Mouse (Mus musculus): ENCODE data around the gene Klhl22. TPM values are rescaled to one million over a fixed set of nuclear protein-coding genes. Genes with fewer than 3 reads are reported as not detected.

The Klhl22 gene
- total RNA-seq, 2 experiments from 2014 or later, result 26.9 to 27.6 TPM

DNA sequence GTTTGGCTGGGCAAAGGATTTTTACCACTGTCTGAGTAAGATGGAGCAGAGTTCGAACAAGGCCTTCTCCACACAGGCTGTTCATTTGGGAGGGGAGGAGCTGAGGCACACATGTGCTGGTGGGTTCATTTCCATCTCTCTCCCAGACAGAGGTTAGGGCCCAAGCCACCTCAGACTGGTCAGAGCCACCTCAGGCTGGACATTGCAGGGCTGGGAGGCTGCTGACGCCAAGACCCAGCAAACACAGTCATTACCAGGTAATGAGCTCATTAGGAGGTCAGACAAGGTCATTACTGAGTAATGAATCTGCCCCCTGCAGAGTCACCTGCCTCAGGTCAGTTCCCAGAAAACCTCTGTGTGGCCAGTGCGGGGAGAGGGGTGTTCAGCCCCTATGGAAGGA lies 69.4 kb downstream of the Klhl22 start:
- no peak for DNase-seq
- intact Hi-C loops (cut with DNase I), result no loop called here

DNA sequence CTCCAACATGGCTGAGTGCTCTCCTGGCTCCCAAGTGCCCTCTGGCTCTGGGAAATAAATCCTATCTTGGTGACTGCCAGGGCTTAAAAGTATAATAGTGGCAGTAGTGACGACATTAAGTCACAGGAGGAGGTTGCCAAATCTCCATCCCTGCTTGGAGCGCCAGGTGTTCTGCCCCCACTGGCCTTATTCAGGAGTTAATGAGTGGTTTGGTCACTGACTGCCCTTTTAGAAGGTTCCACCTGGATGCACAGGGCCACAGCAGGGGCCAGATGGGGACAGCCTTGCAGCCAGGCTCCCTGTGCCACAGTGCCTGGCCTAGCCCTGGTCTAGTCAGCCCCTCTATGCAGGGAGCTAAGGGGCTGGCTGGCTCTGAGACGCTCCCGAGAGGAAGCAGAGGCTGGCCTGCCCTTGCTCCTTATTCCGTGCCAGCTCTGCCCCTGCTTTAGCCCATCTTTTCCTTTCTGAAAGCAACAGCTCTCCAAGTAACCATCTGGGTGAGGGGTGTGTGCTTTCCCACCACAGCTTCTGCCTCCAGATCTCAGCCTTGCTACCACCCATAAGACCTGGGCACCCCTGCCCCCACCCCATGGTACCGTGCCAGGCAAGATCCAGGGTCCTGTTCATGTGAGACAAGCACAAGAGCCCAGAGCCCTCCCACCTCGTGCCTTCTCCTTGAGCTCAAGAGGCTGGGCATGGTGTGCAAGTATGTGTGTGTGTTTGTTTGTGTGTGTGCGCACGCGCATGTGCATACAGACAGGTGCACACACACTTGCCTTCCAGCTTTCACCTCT lies 71.2 kb downstream of the Klhl22 start:
- no peak for DNase-seq
- intact Hi-C loops (cut with DNase I), result no loop called here

DNA sequence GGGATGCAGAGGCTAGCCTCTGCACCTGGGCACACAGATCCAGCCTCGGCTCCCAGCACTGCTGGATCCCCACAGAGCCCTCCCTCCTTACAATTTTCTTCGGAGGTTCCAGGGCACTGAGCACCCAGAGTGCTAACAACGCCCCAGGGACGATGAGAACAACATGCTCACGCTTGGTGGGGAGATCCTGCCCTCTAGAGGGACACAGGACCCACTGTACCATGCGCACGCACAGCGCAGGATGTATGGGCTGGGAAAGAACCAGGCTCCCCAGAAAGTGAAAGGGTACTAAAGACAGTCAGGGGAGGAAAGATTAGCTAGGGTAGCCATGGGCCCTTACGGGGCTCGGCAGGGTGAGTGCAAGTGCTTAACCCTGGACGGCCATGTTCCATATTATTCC lies 72.4 kb downstream of the Klhl22 start:
- intact Hi-C loops (cut with DNase I), result no loop called here
- no peak for DNase-seq

DNA sequence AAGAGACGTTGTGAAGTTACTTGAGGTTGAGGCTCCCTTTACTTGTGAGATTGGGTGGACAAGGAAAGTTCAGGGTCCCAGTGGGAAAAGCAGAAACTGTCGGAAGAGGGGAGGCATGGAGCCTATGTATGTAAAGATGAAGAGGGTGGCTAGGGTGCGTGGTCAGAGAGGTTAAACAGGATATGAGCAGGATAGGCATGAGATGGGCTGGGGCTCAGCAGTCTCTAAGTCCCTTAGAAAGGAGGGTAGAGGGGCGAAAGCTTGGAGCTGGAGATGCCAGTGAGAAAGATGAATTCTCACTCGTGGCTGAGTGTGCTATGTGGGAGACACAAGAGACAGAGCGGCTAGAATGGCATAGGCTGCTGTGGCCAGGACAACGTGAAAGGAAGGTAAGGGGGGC lies 73.4 kb downstream of the Klhl22 start, which contains the start of gene B830017H08Rik:
Gene B830017H08Rik (plus strand): TSS at position 301 of the 400 bp plus-strand sequence.
- intact Hi-C loops (cut with DNase I), result no loop called here
- no peak for DNase-seq

DNA sequence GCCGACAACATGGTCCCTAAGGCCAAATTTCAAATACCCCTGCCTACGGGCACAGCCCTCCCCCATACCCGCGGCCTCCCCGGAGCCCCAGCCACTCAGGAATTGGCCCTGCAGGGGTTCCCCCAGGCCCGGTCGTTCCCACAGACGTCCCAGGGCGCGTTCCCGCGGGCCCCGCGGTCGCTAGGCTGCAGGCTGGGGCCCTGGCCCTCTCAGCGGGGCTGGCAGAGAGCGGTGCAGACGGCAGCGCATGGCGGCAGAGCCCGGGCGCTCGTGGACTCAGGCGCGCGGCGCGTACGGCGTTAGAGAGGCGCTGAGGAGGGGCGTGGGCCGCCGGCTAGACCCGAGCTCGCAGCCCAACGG lies 73.9 kb downstream of the Klhl22 start:
- intact Hi-C loops (cut with DNase I), result no loop called here
- peak in 1 of 2 experiments; percentile 30 for DNase-seq

DNA sequence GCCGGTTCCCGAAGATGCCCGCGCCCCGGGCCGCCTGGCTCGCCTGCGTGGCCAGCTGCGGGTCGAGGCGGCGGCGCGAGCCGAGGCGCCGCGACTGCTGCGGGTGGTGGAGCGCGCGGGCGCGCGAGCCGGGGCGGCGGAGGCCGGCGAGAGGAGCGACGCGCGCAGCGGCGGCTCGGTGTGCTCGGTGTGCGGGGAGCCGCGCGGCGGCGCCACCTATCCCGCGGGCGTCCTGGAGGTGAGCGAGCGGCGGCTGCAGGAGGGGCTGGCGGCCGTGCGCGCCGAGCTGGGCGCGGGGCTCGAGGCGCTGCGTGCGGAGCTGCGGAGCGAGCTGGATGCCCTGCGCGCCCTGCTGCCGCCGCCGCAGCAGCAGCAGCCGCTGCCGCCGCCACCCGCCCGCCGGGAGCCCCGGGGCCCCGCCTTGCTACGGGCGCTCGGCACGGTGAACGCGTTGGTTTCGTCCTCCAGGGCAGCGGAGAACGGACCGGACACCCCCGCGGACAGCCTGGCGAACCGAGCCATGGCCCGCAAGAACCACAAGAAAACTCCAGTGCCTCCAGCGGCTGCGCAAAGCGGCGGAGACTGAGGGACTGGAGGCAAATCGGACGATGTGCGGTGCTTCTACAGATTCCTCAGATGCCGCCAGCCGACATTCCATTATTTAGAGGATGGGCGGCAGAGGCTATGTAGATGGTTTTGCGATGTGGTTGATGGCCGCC lies 74.4 kb downstream of the Klhl22 start:
- intact Hi-C loops (cut with DNase I), result no loop called here
- DNase-seq, result no peak

DNA sequence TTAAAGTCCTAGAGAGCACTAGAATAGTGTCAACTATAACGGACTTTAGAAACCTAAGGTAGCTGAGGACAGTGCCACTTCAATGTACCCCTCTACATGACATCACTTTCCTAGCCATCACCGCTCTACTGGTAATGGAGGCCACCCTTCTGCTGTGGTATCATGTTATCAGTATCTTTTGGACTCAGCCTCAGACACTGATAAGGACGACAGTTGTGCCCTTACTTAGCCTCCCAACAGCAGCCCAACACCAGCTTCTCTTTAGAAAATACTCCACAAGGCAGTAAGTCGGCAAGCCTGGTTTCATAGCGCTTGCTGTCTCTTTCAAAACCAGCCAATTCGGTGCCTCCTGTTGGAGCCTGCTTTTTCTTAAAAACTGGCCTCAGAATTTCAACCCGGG lies 75.1 kb downstream of the Klhl22 start:
- intact Hi-C loops (cut with DNase I), result no loop called here
- DNase-seq, result no peak

DNA sequence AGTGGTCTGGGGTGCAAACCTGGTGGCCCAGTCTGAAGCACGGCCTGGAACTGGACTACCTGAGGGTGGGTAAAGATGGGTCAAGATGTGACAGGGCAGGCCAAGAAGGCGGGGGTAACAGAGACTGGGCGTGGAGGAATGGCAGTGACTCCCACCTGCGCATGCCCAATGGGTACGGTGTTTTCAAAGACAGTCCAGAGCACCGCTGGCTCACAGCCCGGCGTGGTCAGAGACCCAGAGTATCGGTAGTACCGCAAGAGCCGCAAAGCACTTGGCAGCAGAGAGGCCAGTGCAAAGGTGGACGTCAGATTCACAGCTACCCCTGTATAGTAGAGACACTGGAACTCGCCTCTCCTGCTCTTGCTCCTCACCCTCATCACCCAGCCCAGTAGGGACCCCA lies 76.1 kb downstream of the Klhl22 start:
- intact Hi-C loops (cut with DNase I), result no loop called here
- DNase-seq, result no peak

DNA sequence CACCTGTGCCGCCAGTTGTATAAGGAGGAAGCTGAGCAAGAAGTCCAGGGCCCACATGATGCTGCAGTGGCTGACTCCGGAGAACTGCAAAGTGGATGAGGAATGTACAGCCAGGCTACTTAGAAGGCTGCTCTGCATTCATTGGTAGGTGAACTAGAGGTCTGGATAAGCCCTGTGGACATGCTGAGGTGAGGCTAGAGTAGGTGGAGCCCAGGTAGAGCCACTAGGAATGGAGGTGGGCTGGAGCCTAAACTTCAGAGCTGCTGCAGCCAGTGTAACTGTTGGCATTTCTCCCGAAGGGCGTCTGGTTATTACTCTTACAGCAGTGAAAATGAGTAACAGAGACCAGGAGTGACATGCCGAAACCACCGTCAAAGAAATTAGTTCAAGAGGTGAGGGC lies 78.6 kb downstream of the Klhl22 start, which contains the start of gene Car15:
Gene Car15 (minus strand): TSS at position 314 of the 400 bp plus-strand sequence.
- DNase-seq, result no peak
- intact Hi-C loops (cut with DNase I), result no loop called here

DNA sequence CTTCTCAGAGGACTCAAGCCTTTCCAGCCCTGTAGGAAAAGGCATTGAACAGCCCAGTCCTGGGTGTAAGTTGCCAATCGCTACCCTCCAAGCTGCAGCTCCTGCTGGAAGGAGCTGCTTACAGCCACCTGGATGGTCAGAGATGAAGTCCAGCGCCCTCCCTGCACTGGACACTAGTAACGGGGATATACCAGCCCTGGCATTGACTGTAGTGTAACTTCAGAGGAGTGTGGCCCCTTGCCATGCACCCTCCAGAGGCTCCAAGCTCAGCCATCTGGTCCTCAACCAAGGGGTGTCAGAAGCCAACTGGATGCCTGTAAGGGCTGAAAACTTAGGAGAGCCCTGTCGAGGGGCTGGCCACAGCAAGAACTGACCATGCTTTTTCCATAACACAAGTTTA lies 80.6 kb downstream of the Klhl22 start:
- intact Hi-C loops (cut with DNase I), result no loop called here
- DNase-seq, result no peak

DNA sequence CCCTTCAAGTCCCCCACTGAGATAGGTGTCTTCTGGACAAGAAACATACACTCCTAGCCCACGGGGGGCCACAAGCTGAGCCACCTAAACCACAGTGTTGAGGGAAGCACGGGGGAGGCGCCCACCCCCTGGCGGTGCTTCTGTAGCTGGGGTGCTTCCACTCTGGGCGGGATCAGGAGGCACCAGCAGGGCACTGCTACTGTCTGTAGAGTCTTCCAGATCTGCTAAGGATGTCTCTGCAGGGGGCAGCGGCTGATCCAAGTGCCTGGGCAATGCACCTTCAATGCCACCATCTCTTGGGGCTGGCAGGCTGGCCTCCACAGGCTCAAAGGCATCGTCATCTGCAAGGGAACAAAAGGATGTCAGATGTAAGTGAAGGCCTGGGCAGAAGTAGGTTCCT lies 83.0 kb downstream of the Klhl22 start:
- DNase-seq, result no peak
- intact Hi-C loops (cut with DNase I), result no loop called here

Other genes with a start within 250 kb of the Klhl22 start
- 10 to 100 TPM; 17.8 to 20.0 TPM for gene Thap7, start 228.5 kb upstream of the Klhl22 start, total RNA-seq (2021)
- under 1 TPM in 1 of 2 experiments, not detected in 1; 0.30 TPM for gene Lrrc74b, start 198.4 kb upstream of the Klhl22 start, total RNA-seq (2021)
- gene P2rx6, start 197.7 kb upstream of the Klhl22 start, total RNA-seq (2021), result under 1 TPM; 0.45 to 0.69 TPM
- gene Slc7a4, start 176.4 kb upstream of the Klhl22 start, total RNA-seq (2021), result 1 to 10 TPM; 2.4 to 3.9 TPM
- gene Smpd4, start 140.3 kb upstream of the Klhl22 start, total RNA-seq (2021), result 10 to 100 TPM; 29.8 to 31.9 TPM
- gene Ccdc74a, start 113.1 kb upstream of the Klhl22 start, total RNA-seq (2021), result 1 to 10 TPM in 1 of 2 experiments, under 1 TPM in 1; 0.74 to 1.0 TPM
- 10 to 100 TPM; 34.7 to 39.1 TPM for gene Med15, start 26.7 kb upstream of the Klhl22 start, total RNA-seq (2021)
- gene Scarf2, start 37.7 kb downstream of the Klhl22 start, total RNA-seq (2021), result 10 to 100 TPM; 15.1 to 16.0 TPM
- under 1 TPM in 1 of 2 experiments, not detected in 1; 0.22 TPM for gene B830017H08Rik, start 73.5 kb downstream of the Klhl22 start, total RNA-seq (2021)
- gene Car15, start 78.7 kb downstream of the Klhl22 start, total RNA-seq (2021), result 1 to 10 TPM; 1.4 TPM
- gene Gm20518, start 132.1 kb downstream of the Klhl22 start, total RNA-seq (2021), result under 1 TPM; 0.17 to 0.19 TPM
- gene Tssk1, start 134.6 kb downstream of the Klhl22 start, total RNA-seq (2021), result under 1 TPM in 1 of 2 experiments, not detected in 1; 0.07 TPM
- 10 to 100 TPM; 50.8 to 52.7 TPM for gene Dgcr2, start 138.9 kb downstream of the Klhl22 start, total RNA-seq (2021)
- not detected for gene Tssk2, start 139.0 kb downstream of the Klhl22 start, total RNA-seq (2021)
- 10 to 100 TPM; 16.3 to 16.5 TPM for gene Ess2, start 151.7 kb downstream of the Klhl22 start, total RNA-seq (2021)
- gene Gsc2, start 155.4 kb downstream of the Klhl22 start, total RNA-seq (2021), result not detected
- 10 to 100 TPM; 12.7 to 13.5 TPM for gene Slc25a1, start 168.6 kb downstream of the Klhl22 start, total RNA-seq (2021)
- gene Vpreb2, start 220.8 kb downstream of the Klhl22 start, total RNA-seq (2021), result not detected